Mouse (Mus musculus) forebrain, embryonic 12.5 days (tissue): ENCODE measurements around the gene Fabp7. TPM values are rescaled to one million over a fixed set of nuclear protein-coding genes. Genes with fewer than 3 reads are reported as not detected.

ENCODE experiments used
- ATAC-seq: fragments of 200-750 bp; cut with Nextera tagmentation; 2 replicates; pipeline ENCODE4 v1.8.0; 2017; ENCODE audit warnings: moderate TSS enrichment; ENCODE audit not compliant: low FRiP score
- H3K27ac ChIP-seq: fragments of 300-500 bp; sonication (generic); 2 replicates; pipeline ENCODE4 v1.5.1; 2016; ENCODE audit warnings: mild to moderate bottlenecking
- H3K27me3 ChIP-seq: fragments of 300-500 bp; sonication (generic); 2 replicates; pipeline ENCODE4 v1.6.1; 2016; ENCODE audit warnings: mild to moderate bottlenecking
- H3K36me3 ChIP-seq: fragments of 300-500 bp; sonication (generic); replicated peaks from 2 replicates; pipeline ENCODE4 v1.6.1; 2016; ENCODE audit warnings: mild to moderate bottlenecking
- H3K4me1 ChIP-seq: fragments of 300-500 bp; sonication (generic); 2 replicates; pipeline ENCODE4 v1.6.1; 2016
- H3K4me2 ChIP-seq: fragments of 300-500 bp; sonication (generic); 2 replicates; pipeline ENCODE4 v1.6.1; 2016; ENCODE audit warnings: mild to moderate bottlenecking, moderate library complexity
- H3K4me3 ChIP-seq: fragments of 300-500 bp; sonication (generic); replicated peaks from 2 replicates; pipeline ENCODE4 v1.5.1; 2016; ENCODE audit warnings: mild to moderate bottlenecking
- H3K9ac ChIP-seq: fragments of 300-500 bp; sonication (generic); 2 replicates; pipeline ENCODE4 v1.6.1; 2016; ENCODE audit warnings: mild to moderate bottlenecking
- H3K9me3 ChIP-seq: fragments of 300-500 bp; sonication (generic); 2 replicates; pipeline ENCODE4 v1.6.1; 2016
- WGBS: fragments of 180-500 bp; shearing (Covaris S2); methylation state at CpG from one replicate; pipeline ENCODE4 v1.1.7; 2016; 5-methylcytosine and 5-hydroxymethylcytosine counted together
- polyA plus RNA-seq: library from polyadenylated mRNA; unstranded; fragments of >200 nt; fragmentation: Nextera tagmentation; extraction: Ambion mirVana; gene quantifications from 2 replicates; pipeline ENCODE4 v1.2.1, GENCODE M21; 2016

Gene Fabp7
- polyA plus RNA-seq, 1 experiment from 2014 or later: 969 TPM

DNA sequence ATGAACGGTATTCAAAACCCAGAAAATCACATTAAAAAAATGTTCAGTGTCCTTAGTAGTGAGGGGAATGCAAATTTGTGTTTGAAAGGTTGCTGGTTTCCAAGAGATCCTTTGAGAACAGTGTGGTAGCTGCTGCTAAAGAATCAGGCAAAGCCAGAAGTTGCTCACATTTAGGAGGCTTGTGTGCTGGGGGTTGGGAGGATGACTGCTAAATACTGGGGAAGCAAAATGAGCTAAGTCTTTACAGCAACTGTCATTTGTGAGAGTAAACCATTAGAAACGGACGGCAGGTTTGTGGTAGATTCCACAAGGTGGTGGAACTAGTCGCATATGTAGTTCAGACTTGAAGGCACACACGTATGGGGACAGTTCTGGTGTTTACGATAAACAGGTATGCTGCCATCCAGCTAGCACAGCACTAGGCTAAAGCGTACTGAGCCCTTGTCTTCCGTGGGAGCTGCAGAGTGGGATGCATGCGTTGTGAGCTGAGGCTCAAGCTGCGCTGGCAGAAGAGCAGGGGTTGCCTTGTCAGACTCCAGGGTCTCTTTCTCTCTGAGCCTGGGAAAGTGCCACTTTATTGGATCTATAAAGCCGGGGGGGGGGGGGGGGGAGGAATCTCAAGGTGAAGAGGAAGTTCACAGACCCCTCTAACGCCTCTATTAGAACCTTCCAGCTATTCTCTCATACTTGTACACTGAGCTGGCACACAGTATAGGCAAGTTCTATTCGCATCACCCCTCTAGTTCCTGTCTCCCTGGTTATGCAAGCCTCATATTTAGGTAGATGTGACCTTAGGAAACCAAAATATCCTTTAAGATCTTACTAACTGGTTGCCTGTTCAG, 1.2 kb upstream of the Fabp7 start:
- Histone ChIP-seq H3K9me3 (no peaks in the 10 kb centered on the region), H3K4me1 (peaks cover 40% of the 10 kb centered on the region), H3K4me2 (peak overlapping the region; percentile 53), H3K36me3 (0 out of 2 replicates have a peak, but pooled peaks cover 1% of the 10 kb centered on the region), H3K27ac (peak overlapping the region; percentile 94), H3K27me3 (no peaks in the 10 kb centered on the region), H3K4me3 (0 out of 2 replicates have a peak overlapping the region, but pooled peaks have one; percentile 4), H3K9ac (no peak overlapping the region)
- ATAC-seq: peak; percentile 68
- 14% methylated on average over 13 of the region's 13 CpGs for WGBS

DNA sequence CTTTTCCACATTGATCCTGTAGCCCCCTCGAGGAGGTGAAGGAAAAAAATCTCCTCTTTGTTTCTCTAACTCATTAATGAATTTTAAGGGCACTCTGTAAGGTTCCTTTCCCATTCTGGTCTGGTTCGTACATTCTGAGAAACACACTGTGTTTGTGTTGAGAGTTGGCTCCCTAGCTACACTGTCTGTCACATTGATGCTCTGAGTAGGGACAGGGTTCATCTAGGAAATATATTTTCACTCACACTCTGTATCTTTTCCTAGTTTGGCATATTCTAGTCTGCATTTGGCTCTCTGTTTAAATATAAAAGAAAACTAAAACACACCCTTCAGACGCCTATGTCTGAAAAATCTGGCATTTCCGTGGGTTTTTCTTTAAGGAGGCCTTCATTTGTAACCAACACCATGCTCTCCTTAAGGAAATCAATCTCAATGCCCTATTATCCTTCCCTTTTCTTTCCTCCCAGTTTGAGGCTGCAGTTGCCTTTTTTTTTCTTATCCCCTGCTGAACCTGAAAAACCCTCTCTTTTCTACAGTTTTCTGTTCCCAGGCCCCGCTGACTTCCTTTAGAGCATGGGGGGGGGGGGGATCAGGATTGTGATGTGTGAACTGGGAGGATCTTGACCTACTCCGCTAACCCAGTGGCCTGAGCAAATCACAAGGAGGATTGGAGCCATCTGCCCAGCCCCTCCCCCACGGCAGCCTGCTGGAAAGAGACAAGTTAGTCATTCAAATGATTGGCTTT, 378 bp upstream of the Fabp7 start:
- Histone ChIP-seq H3K9ac (peak overlapping the region; percentile 66), H3K27ac (peak overlapping the region; percentile 94), H3K36me3 (peaks cover 7% of the 10 kb centered on the region; the same call in 1 of the 2 replicates), H3K4me2 (peak overlapping the region; percentile 53), H3K27me3 (no peaks in the 10 kb centered on the region), H3K4me1 (peaks cover 40% of the 10 kb centered on the region), H3K9me3 (no peaks in the 10 kb centered on the region), H3K4me3 (peak overlapping the region; percentile 46)
- 2% methylated on average over 7 of the region's 7 CpGs for WGBS
- ATAC-seq: peak; percentile 87

GRCm38 (mm10) chr10:57785552-57785951, 871 bp downstream of the Fabp7 start:
- Histone ChIP-seq H3K4me1 (peaks cover 40% of the 10 kb centered on the region), H3K9me3 (no peaks in the 10 kb centered on the region), H3K27ac (peak overlapping the region; percentile 94), H3K4me2 (peak overlapping the region; percentile 53), H3K27me3 (no peaks in the 10 kb centered on the region), H3K4me3 (peak overlapping the region; percentile 46), H3K36me3 (peaks cover 10% of the 10 kb centered on the region; the same call in 1 of the 2 replicates), H3K9ac (peak overlapping the region; percentile 66)
- 32% methylated on average over 2 of the region's 2 CpGs for WGBS
- ATAC-seq: no peak

DNA sequence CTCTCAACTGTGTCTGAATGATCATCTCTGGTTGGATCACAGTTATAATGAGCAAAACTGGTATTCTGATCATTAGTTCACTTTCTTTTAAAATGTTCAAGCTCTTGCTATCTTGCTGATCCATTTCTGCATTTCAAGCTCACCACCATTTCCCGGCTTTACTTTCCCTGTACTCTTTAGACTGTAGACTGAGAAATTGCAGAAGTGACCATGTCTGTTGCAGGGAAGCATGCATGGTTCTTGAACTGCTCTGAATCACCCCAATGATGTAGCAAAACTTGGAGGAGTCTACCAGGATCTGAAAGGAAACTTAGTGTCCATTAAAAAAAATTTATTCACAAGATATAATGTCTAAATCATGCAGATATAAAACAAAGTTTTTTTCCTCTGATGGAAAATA, 8.3 kb downstream of the Fabp7 start:
- ATAC-seq: no peak
- WGBS: 98% methylated on average over 1 of the region's 1 CpGs
- H3K36me3 ChIP-seq: peaks cover 29% of the 10 kb centered on the region
- no peak overlapping the region for H3K27ac ChIP-seq
- no peak overlapping the region for H3K9ac ChIP-seq
- peaks cover 13% of the 10 kb centered on the region; the same call in 1 of the 2 replicates for H3K9me3 ChIP-seq
- no peak overlapping the region for H3K4me3 ChIP-seq
- no peaks in the 10 kb centered on the region for H3K27me3 ChIP-seq
- no peak overlapping the region for H3K4me2 ChIP-seq
- peaks cover 20% of the 10 kb centered on the region for H3K4me1 ChIP-seq

- 0 out of 2 replicates have a peak within 1 kb of the TSS, but pooled peaks have one; percentile 46 for H3K27ac ChIP-seq
- 85% methylated on average over 7 of the region's 7 CpGs for WGBS
- no peak for ATAC-seq
Measured at GRCm38 (mm10) chr10:57794018-57794417, 9.3 kb downstream of the Fabp7 start, which contains the start of gene Smpdl3a. TSS of gene Smpdl3a (plus strand) at chr10:57794335.

DNA sequence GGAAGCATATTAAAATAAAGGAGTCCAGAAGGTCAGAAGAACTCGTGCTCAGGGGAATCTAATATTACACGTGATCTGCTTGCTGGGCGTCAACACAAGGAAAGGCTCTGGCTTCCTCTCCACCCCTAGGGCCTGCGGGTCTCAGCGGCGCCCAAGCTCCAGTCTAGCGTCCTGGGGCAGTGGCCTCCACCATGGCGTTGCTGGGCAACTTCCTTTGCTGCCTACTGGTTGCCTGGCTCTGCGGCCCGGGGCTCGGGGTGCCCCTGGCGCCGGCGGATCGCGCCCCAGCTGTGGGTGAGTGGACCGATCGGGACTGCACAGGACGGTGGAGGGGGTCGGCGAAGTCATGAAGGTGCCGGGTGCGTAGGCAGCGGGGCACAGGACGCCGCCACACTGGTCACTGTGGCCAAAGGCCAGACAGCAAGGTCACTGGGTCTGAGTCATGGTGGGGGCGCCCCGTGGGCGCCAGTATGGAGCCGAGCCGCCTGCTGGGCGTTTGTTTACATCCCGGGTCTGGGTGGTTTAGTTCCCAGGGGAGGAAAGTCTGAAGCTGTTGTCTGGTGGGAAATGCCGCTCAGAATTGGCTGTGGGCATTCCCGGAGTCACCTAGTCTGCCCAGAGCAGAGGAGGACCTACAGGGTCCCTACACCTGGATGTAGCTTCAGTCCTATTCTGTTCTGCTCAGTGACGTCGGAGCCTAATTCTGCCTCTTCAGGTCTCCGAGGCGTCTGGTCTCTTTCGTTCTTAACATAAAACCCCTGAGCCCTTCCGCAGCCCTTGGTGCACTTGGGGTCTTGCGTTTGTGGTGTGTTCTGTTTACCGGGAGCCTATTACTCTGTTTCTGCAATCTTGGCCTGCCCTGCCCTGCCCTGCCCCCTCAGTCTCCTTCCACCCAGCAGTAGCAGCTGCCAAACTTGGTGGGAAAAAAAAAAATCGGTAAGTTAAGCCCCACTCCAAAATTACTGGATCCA, 10.1 kb downstream of the Fabp7 start:
- Histone ChIP-seq H3K4me3 (peak overlapping the region; percentile 53), H3K36me3 (peaks cover 23% of the 10 kb centered on the region), H3K9me3 (peaks cover 13% of the 10 kb centered on the region; the same call in 1 of the 2 replicates), H3K4me2 (peak overlapping the region; percentile 84), H3K27me3 (no peaks in the 10 kb centered on the region), H3K9ac (peak overlapping the region; percentile 60), H3K4me1 (peaks cover 20% of the 10 kb centered on the region), H3K27ac (0 out of 2 replicates have a peak overlapping the region, but pooled peaks have one; percentile 46)
- peak; percentile 78 for ATAC-seq
- 2% methylated on average over 42 of the region's 44 CpGs for WGBS

More at GRCm38 (mm10) chr10:57794018-57794417, 9.3 kb downstream of the Fabp7 start, which contains the start of gene Smpdl3a:
- Histone ChIP-seq H3K4me2 (peak within 1 kb of the TSS; percentile 84), H3K27me3 (no peaks in the 10 kb centered on the region), H3K4me3 (peak within 1 kb of the TSS; percentile 53), H3K9ac (peak within 1 kb of the TSS; percentile 60), H3K36me3 (peaks cover 23% of the 10 kb centered on the region), H3K9me3 (peaks cover 13% of the 10 kb centered on the region; the same call in 1 of the 2 replicates), H3K4me1 (peaks cover 20% of the 10 kb centered on the region)

- peaks cover 13% of the 10 kb centered on the region; the same call in 1 of the 2 replicates for H3K9me3 ChIP-seq
- no peak for ATAC-seq
- peaks cover 19% of the 10 kb centered on the region for H3K36me3 ChIP-seq
- H3K4me2 ChIP-seq: peak overlapping the region; percentile 84
- H3K27me3 ChIP-seq: no peaks in the 10 kb centered on the region
- peaks cover 20% of the 10 kb centered on the region for H3K4me1 ChIP-seq
- peak overlapping the region; percentile 60; the same call in 1 of the 2 replicates for H3K9ac ChIP-seq
- no peak overlapping the region for H3K27ac ChIP-seq
- peak overlapping the region; percentile 53 for H3K4me3 ChIP-seq
- 44% methylated on average over 4 of the region's 4 CpGs for WGBS
Measured at GRCm38 (mm10) chr10:57795542-57795941, 10.9 kb downstream of the Fabp7 start.

DNA sequence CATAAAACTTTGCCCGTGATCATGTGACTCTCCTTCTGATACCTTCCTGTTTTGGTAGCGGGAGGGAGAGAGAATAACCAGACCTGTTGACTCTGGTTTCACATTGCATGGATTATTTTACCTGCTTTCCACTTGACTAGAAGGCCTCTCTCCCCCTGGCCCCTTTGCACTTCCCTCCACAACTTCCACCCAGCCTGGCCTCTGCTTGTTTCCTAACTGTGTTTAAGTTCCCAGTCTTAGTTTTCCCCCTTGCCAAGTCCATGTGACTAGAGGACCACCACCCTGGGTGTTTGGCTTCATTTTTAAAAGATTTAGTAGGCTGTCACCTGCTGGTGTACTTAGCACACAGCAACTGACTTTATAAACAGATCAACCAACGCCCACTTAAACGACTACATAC, 11.4 kb downstream of the Fabp7 start:
- Histone ChIP-seq H3K4me3 (no peak overlapping the region), H3K4me2 (peak overlapping the region; percentile 84; the same call in 1 of the 2 replicates), H3K27ac (no peak overlapping the region), H3K36me3 (peaks cover 17% of the 10 kb centered on the region), H3K27me3 (no peaks in the 10 kb centered on the region), H3K4me1 (peaks cover 20% of the 10 kb centered on the region), H3K9ac (no peak overlapping the region), H3K9me3 (peaks cover 13% of the 10 kb centered on the region; the same call in 1 of the 2 replicates)
- 50% methylated on average over 4 of the region's 4 CpGs for WGBS
- peak; percentile 72 for ATAC-seq

DNA sequence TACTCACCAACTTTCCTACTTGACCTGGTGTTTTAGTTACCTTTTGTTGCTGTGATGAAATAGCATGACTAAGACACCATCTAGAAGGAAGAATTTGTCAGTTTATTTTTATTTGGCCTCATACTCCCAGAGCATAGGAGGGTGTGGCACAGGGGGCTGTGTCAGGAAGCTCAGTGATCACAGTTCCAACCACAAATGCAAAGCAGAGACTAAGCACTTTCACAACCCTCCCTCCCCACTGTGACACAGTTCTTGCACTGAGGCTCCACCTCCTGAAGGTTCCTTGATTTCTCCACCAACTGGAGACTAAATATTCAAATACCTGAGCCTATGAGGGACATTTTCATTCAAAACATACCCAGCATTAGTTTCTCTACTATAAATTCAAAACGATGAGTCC, 14.8 kb downstream of the Fabp7 start:
- no peaks in the 10 kb centered on the region for H3K9me3 ChIP-seq
- peaks cover 17% of the 10 kb centered on the region for H3K4me1 ChIP-seq
- H3K36me3 ChIP-seq: no peaks in the 10 kb centered on the region; the same call in 1 of the 2 replicates
- no peaks in the 10 kb centered on the region for H3K27me3 ChIP-seq
- H3K4me3 ChIP-seq: no peak overlapping the region
- no peak for ATAC-seq
- no peak overlapping the region for H3K27ac ChIP-seq
- no peak overlapping the region for H3K9ac ChIP-seq
- H3K4me2 ChIP-seq: no peak overlapping the region
- WGBS: 91% methylated on average over 1 of the region's 1 CpGs

GRCm38 (mm10) chr10:57807754-57808153, 23.1 kb downstream of the Fabp7 start:
- peaks cover 17% of the 10 kb centered on the region for H3K36me3 ChIP-seq
- H3K9ac ChIP-seq: no peak overlapping the region
- H3K27me3 ChIP-seq: no peaks in the 10 kb centered on the region
- H3K4me1 ChIP-seq: no peaks in the 10 kb centered on the region
- 96% methylated on average over 6 of the region's 6 CpGs for WGBS
- H3K9me3 ChIP-seq: no peaks in the 10 kb centered on the region
- no peak overlapping the region for H3K4me2 ChIP-seq
- no peak overlapping the region for H3K27ac ChIP-seq
- no peak for ATAC-seq
- no peak overlapping the region for H3K4me3 ChIP-seq

GRCm38 (mm10) chr10:57812161-57812856, 27.6 kb downstream of the Fabp7 start:
- H3K4me3 ChIP-seq: no peak overlapping the region
- 87% methylated on average over 5 of the region's 5 CpGs for WGBS
- peaks cover 12% of the 10 kb centered on the region; the same call in 1 of the 2 replicates for H3K4me1 ChIP-seq
- no peak overlapping the region for H3K4me2 ChIP-seq
- no peak overlapping the region for H3K9ac ChIP-seq
- H3K27me3 ChIP-seq: no peaks in the 10 kb centered on the region
- peaks cover 13% of the 10 kb centered on the region for H3K36me3 ChIP-seq
- no peaks in the 10 kb centered on the region for H3K9me3 ChIP-seq
- ATAC-seq: no peak
- H3K27ac ChIP-seq: no peak overlapping the region
